Mouse (Mus musculus) adipocyte (in vitro differentiated cells): ENCODE results near the gene Ube2ql1.
A peak's percentile ranks its signal among the peaks of the same experiment; 100 is the strongest.

Experiments
- DNase-seq: peaks from one replicate; pipeline ENCODE4 v3.0.0-alpha.2; 2016; ENCODE audit warnings: low spot score

Gene Ube2ql1

DNA sequence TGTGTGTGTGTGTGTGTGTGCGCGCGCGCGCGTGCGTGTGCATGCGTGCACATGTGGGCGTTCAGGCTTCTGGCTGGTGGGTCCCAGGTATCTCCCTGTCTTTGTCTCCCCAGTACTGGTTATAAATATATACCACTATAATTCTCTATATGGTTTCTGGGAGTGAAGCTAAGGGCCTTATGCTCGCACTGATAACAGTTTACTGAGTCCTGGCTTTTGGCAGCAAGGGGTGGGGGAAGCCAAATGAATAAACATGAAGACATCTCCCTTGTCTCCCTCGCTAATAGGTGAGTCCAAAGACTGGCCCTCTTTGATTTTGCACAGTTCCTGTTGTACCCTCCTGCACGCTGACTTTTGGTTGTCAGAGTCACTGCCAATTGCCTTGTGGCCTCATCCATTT, 32.2 kb downstream of the Ube2ql1 start:
- DNase-seq = no peak

DNA sequence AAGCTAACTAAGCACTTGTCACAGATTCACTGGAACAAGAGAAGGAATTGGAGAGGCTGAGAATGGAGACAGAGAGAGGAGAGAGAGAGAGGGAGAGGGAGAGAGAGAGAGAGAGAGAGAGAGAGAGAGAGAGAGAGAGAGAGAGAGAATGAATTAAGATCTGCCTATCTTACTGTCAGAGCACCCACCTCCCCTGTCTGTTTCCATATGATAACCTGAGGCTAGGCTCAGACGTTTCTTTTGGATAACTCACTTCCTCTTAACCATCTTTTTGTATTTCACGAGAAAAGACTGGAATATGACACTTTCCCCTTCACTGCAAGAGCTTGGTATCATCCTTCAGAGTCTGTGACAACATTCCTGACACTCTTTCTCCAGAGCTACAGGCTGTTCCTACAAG, 32.8 kb downstream of the Ube2ql1 start:
- DNase-seq = no peak

DNA sequence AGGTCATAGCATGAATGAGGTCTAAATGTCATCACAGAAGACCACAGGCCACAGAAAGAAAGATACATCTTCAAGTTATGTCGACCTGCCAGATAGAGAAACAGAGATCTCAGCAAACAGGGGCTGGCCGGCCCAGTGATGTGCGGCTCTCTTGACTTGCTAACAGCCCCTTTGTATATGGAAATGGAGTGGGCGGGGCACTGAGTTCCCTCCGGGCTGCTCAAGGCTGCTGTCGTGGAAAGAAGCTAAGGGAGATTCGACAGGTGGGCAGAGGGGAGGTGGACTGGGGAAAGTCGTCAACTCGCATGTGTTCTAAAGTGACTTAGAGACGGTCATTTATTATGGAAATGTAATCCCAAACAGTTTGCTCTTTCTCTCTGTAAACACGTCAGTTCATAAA, 36.2 kb downstream of the Ube2ql1 start:
- DNase-seq = no peak

DNA sequence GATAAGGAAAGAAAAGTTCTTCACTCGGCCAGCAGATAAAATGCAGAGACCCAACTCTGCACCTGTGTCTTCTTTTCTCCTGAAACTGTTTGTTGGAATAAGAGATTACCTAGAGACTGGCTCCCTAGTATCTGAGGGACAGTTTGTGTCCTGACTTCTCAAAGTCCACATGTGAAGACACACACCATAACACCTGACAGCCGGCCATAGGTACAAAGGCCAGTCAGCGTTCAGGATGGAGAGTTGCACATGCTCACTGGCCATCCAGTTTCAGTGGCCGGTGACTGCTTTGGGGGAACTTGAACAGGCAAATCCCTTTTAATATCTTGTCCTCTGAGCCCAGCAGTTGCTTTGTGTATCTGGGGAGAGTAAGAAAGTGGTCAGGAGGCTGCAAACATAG, 38.3 kb downstream of the Ube2ql1 start:
- DNase-seq = no peak

DNA sequence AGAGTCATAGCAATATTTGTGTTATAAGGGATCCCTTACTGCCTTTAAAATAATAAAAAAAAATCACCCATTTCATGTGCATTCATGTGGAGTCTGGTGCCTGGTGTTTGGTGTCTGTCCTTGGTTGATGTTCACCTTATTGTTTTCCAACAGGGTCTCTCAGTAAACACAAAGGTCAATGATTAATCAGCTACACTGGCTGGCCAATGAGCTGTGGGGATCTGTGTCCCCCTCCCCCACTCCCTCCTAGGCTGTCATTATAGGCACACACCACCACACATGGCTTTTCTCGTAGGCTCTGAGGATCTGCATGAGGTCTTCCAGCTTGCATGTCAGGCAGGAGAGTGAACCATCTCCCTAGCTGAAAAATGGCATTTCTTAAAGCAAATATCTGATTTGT, 38.9 kb downstream of the Ube2ql1 start:
- no peak for DNase-seq

DNA sequence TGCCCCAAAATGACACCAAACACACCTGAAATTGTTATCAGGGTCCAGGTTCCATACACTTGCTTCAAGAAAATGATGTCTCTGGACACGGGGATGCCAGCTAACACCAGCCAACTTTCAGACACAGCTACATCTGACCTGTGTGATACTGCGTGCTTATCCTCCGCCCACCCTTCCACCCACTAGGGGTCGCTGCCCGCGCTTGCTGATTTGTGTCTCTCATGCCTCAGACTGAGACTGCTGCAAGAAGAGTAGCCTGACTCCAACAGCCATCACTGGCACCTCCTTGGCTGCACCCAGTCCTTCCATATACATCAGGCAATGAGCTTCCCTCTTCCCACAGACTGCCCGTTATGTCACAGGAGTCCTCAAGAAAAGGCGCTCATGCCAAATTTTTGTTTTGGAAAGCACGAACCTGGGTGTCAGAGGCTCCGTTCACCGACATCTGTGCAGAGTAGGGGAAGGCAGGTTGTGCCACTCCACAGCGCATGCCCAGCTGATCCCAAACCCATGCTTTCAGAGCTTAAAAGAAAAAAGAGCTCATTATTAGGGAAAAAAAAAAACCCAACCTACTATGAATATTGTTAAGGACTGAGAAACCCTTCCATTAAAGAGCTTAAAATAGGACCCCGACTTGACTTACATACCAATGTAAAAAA, 43.2 kb downstream of the Ube2ql1 start:
- no peak for DNase-seq

DNA sequence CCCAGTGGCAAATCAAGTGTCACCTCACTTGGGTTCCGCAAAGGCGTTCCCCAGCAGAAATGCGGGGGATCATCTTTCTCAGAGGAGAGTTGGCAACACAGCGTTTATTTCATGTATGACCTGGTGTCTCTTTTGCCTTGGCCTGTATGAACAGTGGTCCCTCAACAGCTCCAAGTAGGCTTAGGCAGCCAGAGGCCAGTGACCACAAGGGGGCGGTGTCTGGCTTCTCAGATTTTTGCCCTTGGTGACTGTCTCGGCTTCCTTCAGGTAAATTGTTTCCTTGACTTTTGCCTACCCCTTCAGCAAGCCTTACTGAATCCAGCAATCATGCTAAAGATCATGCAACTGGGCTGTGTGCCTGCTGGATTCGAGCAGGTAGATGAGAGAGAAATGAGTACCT, 48.6 kb downstream of the Ube2ql1 start:
- peak; percentile 13 for DNase-seq

DNA sequence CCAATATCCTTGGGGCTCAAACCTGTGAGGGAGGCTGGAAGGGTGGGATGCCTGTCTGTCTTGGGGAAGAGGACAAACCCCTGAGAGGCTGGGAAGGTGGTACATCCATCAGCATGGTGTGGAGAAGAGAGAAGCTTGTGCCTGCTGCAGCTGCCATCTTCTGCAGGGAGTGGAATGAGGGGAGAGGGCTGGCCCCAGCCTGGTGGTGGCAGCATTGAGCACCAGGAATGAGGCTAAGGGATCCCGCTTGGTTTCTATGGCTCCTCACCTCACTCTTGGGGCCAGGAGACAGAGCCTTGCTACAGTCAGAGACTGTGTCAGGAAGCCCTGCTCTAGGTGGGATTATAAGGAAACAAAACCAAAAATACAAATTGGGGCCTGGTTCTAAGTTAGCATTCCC, 52.7 kb downstream of the Ube2ql1 start:
- DNase-seq = no peak

DNA sequence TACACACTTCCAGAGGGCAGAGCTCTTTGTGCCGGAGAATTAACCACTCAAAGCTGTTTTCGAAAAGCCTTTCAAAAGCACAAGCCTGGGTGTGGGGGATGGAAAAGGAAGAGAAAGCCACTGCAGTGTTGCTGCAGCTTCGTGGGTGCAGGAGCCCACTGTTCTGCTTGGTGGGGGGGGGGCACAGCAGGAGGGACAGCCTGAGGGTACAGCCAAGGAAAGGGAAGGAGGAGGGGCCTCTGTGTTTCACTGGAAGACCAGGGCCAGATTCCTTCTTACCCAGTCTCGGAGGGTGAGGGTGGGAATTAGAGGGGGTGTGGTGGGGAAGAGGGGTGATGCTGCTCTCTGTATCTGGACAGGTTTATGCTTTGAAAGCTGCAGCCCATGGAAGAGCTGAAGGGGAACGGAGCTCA, 54.3 kb downstream of the Ube2ql1 start:
- no peak for DNase-seq

DNA sequence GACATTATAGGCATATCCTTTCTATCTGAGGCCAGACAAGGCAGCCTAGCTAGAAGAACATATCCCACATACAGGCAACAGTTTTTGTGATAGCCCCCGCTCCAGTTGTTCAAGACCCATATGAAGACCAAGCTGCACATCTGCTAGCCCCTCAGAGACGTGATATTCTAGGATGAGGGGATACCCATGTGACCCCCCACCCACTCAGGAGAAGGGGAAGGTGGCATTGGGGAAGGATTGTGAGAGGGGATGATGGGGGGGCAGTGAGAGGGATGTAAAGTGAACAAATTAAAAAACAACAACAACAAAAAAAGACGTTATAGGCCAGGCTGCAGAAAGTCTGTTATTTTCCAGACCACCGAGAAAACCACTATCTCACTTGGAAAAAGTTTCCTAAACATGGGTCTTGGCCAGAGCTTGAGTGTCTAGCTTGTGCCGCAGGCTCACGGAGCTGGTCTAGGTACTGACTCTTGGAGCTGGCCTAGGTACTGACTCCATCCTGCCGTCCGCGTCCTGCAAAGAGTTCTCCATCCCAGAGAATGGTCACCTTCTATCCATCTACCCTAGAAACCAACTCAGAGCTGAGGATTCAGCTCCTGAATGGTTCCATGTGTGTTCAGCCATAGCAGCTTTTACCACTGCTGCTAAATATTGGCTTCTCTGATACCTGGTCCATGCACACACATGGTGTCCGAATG, 65.6 kb downstream of the Ube2ql1 start:
- no peak for DNase-seq

DNA sequence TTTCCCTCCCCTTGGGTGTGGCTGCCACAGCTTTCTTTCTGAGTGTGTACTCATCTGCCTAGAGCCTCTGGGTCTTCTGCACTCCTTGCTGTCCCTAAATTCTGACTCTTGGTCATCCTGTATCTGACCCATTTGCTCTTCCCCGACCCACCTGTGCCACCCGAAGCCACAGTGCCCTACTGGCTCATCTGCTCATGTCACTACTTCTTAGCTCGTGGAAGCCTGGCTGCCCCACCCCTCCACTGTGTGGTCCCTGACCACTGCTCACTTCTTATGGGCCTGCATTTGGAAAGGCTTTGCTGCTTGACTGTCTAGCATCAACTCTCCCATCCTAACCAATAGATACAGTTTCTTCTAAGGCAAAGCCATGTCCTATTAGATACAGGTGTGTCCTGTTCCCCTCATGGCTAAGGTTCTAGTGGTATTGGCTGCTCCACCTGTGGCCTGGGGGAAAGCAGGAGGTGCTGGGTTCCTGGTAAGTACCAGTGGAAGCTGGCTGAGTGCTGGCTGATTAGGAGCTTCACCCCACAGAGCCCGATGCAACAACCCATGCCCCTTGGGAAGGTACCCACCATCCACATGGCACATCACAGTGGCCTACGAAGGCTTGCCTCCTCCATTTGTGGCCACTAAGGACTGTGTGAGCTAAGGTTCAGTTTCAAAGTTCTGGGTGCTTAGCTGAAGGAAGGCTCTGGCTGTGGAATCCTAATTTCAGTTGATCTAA, 66.3 kb downstream of the Ube2ql1 start:
- no peak for DNase-seq

DNA sequence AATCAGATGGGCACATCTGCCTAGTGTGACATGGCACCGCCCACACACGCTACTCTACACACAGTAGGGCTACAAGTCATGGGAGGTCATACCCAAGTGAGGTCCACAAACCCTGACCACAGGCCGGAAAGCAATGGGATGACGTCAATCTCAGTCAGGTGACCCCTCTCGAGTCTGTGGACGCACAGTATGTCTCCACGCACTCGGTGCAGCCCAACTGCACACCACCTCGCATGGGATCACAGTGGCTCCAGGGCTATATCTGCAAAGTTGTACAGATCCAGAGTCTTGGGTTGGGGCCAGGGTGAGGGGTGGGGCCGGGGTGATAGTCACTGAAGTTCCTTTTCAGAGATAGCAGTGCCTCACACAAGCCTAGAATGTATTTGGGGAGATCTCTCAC, 67.1 kb downstream of the Ube2ql1 start:
- no peak for DNase-seq

DNA sequence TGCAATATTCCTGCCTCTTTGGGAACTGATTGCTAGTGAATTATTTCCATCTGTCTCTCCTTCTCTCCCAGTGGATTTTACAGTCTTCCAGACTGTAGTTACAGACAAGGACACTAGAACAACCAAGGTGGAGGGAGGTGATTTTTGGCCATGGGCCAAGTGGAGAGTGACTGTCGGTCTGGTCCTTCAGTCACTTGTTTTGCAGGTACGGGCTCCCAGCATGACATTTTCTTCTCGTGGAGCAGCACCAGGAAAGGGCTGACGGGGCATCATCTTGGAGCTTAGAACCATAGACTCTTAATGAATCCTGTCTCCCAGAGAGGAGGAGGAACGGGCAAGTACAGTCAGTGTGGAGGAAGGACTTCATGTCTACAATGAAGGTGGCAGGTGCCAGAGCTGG, 67.6 kb downstream of the Ube2ql1 start:
- DNase-seq = no peak

DNA sequence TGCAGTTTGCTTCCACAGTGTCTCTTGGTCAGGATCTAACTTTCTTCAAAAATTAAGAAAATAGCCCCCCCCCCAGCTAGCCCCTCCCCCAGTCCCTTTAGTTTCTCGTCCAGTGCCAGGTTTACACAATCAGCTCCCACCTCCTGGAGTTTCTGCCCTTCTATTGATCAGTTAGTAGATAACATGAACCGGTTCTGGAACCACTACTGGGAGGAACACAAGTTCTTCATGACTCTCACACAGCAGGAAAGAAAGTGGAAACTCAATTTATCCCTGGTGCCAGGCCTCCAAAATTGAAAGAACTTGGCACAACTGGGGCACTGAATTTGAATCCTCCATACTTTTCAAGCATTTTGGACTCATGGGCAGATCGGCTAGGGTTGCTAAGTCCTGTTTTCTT, 85.2 kb downstream of the Ube2ql1 start:
- DNase-seq = no peak
